Mouse (Mus musculus) heart, adult 8-10 months (tissue): ENCODE data around the gene Ptx3. TPM values are rescaled to one million over a fixed set of nuclear protein-coding genes. Genes with fewer than 3 reads are reported as not detected.
"Not testable (repeated sequence)": the region's sequence is repeated elsewhere in the genome, so short reads cannot be mapped to it uniquely, and the experiment has no call there.

Experiments used
- DNase-seq: peaks from one replicate; pipeline ENCODE4 v3.0.0; 2022; ENCODE audit warnings: low spot score
- total RNA-seq, 4 experiments: library from RNA; stranded (reverse); gene quantifications; 2 replicates each; pipeline ENCODE4 v1.2.4; 2022

Ptx3 gene
- total RNA-seq, result under 1 TPM; 0.37 to 0.98 (median 0.55) TPM

DNA sequence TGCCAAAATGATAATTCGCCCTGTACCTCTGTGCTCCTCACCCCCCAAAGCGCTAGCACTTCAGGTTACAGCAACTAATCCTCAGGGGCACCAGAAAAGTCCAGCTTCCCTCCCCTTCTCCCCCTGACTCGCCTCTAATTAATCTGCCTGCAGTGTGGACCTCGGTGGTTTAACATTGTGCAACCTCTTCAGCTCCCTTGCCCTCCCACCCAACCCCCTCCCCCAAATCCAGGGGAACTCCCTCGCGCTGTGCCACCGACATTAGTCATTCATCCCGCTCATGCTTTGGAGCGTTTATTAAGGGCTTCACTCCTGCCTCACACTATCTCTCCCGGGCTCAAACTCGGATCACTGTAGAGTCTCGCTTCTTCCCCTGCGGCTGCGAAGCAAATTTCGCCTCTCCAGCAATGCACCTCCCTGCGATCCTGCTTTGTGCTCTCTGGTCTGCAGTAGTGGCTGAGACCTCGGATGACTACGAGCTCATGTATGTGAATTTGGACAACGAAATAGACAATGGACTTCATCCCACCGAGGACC, at the start of gene Ptx3:
Gene Ptx3 (plus strand): TSS at position 256 of the 537 bp plus-strand sequence.
- DNase-seq, result no peak

DNA sequence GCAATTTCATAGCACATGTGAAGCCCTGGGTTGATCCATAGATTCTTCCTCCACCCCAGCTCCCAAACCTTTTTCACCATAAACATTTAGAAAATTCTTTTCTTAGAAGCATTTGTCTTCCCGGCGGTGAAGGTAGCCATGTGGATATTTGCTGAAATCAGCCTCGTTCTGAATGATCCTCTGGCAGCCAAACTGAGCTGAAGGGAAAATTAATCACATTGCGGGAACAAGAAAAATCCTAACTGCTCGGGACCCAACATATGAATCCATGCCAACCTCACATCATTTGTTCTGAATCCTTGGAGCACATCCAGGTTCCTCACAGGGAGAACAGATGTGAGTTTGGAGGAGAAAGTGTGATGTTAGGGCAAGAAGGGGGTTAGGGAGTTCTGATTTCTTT, 46.8 kb upstream of the Ptx3 start:
- DNase-seq, result peak; percentile 1

DNA sequence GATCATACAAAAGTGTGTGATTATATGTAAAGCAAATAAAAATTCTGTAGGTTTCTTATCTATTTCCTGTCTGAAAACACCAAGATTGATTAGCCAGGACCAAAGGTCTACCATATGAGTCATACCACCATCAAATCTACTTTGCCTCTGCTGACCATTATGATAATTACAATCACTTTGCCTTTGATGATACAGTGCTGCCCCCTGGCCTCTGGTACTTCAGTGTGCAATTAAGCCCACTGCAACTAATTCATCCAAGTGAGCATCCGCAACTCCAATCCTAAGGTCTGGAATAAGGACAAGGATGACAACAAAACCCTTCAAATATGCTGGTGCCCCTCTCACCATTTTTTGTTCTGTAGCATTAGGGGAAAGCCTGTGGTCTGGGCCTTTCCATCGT, 40.1 kb upstream of the Ptx3 start:
- DNase-seq, result no peak

DNA sequence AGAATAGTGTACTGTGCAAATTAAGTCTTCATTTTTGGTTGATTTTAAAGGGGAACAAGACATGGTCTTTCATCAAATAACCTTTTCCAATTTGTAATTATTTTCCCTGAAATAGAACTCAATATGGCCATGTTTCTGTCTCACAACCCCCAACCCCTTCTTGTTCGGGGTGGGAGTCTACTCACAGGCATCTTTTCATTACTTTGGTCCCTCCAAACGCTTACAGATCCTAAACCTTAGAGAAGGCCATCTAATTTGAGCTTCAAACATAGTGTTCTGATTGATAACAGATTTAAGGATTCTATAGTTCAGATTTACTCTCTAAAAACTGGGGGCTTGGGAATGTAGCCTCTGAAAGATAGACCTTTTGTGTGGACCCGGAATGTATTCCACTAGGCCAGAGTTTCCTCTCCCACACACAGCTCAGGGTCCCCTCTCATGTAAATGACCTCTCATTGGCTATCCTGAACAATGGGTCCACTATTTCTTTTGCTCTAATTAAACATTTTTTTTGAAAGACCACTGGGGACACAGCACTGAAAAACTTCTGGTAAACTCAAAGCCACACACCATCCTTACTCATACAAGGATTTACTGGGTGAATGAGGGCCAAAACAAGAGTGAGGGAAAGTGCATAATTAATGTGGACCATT, 25.7 kb upstream of the Ptx3 start:
- DNase-seq, result no peak

DNA sequence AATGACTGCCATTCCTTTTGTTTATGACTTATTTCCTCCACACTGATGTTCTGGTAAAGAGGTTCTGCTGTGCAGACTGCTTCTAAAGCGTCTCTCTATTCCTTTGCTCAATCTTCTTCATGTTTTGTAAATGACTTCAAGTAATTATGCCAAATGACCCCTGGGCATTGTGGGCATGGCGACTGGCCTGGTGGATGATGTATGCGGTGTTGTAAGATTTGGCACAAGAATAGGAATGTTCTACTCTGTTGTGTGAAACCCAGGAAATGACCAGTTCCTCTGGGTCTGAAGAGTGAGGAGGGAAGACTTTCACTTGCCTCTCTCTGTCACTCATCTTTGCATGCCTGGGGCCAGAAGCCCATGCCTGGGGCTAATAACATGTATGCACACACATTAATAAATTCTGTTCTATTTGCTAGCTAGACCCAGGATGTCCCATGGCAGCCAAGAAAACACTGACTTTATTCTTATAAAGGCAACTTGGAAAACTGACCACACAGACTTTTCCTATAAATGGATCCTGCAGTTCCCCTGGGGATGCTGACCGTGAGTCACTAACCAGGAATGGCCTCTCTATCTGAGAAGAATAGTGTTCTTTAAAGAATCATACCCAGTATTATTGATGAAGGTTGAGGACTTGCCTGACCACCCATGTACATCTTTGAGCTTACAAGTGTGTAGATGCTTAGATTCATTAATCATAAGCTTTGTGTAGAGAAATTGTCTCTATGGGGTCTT, 10.7 kb upstream of the Ptx3 start:
- DNase-seq, result no peak

DNA sequence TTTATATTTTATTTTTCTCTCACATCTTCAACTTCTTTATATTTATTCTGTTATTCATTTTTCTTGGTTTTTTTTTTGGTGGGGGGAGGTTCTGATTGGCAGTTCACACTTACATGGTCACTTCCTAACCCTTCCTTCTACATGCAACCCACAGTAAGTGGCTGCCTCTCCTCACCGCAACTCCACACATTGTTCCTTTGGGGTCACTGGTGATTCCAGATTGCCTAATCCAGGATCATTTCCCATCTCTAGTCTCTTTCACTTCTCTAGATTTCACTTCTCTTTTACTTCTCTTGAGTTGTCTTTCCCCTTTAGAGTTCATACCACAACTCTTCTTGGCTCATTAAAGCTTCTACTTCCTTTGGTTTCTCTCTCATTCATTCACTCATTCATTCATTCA, 6.2 kb upstream of the Ptx3 start:
- no peak for DNase-seq

DNA sequence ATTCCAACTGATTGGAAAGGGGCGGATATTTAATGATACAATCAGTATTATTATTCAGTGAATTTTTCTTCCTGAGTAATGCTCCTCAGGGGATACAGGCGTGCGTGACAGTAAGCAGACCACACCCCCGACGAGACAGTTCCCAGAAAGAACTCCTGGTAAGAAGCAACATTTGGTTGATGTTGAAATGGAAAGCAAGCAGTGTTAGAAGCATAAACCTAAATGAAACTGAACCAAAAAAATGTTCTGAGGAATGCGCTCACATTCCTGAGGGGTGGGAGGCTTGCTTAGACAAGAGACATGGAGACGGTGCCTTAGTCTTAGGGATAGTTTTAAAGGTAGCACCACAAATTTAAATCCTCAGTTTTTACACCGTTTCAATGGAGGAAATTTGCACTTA, 4.0 kb upstream of the Ptx3 start:
- DNase-seq, result no peak

DNA sequence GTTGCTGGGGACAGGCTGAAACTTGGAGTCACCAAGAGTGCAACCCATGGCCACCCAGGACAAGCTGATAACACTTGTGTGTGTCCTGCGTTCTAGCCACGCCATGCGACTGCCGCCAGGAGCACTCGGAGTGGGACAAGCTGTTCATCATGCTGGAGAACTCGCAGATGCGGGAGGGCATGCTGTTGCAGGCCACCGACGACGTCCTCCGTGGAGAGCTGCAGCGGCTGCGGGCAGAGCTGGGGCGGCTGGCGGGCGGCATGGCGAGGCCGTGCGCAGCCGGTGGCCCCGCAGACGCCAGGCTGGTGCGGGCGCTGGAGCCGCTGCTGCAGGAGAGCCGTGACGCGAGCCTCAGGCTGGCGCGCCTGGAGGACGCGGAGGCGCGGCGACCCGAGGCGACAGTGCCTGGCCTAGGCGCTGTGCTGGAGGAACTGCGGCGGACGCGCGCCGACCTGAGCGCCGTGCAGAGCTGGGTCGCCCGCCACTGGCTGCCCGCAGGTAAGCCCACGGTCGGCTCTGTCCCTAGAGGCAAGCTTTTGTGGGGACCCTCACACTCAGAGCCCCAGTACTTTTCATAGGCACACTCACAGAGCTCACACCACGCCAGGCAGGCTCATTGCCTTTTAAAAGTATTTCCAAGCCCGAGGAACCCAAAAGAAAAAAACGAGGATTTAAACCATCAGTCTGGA, 988 bp downstream of the Ptx3 start:
- DNase-seq, result no peak

DNA sequence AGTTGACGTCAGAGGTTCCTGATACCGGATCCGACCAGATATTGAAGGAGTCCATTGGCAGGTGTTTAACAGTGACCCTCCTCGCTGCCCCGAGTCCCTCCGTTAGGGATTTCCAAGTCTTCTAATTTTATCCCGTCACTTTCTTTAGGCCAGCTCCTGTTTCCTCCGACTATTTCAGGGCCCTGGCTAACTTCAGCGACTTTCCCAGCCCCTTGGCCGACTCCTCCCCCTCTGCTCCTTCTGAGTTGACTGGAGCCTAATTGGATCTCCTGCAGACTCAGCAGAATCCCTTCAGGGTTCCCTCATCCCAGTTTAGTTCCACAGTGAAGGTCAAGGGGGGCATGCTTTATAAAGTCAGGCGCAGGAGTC, 1.5 kb downstream of the Ptx3 start:
- no peak for DNase-seq

DNA sequence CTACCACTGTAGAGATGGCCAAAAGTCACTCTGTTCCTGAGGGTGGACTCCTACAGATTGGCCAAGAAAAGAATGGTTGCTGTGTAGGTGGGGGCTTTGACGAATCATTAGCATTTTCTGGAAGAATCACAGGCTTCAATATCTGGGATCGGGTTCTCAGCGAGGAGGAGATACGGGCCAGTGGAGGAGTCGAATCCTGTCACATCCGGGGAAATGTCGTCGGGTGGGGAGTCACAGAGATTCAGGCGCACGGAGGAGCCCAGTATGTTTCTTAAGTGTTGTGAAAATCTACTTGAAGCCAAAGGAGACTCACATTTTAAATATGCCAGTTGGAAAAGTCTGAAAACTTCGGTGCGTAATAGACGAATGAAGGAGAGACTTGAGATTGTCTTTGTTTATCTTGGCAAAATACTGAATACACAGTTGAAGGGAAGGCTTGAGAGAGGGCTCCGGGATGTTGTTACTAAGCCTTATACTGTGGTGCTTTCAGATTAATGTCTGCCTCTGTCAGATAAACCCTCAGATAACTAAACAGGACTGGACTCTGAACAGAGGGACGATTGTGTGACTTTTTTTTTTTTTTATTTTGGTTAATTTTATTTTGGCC, 5.3 kb downstream of the Ptx3 start:
- no peak for DNase-seq

DNA sequence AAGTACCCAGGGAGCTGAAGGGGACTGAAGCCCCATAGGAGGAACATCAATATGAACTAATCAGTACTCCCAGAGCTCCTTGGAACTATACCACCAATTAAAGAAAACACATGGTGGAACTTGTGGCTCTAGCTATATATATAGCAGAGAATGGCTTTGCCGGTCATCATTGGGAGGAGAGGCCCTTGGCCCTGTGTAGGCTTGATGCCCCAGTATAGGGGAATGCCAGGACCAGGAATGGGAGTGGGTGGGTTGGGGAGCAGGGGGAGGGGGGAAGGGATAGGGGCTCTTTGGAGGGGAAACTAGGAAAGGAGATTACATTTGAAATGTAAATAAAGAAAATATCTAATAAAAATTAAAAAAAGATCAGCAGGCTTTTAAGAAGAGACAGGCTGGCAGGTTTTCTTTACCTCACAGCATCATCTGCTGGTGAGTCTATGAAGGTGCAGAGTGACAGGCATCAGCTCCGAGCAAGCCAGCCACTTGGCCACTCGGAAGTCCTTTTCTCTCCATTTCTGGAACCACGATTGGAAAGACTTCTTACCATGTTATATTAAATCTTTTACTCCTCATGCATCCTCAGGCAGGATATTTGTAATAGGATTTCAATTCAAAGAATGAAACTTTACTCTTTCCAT, 16.6 kb downstream of the Ptx3 start:
- not testable (repeated sequence) for DNase-seq

DNA sequence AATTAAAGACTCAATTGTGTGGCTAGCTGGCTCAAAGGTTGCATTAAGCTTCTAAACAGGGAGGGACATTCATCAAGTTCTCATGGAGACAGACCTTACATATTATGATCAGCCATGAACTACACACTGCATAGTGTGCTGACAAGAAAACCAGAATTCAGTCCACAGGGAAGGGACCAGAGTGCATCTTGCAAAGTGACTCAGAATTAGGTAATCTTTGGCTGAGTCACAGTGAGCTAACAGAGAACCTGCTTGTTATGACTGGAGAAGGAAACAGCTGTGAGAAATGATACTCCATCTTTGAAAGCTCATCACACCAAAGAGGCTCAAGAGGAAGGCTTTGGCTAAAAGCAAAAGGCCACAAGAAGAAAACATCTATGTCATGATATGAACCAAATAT, 20.8 kb downstream of the Ptx3 start:
- DNase-seq, result no peak

DNA sequence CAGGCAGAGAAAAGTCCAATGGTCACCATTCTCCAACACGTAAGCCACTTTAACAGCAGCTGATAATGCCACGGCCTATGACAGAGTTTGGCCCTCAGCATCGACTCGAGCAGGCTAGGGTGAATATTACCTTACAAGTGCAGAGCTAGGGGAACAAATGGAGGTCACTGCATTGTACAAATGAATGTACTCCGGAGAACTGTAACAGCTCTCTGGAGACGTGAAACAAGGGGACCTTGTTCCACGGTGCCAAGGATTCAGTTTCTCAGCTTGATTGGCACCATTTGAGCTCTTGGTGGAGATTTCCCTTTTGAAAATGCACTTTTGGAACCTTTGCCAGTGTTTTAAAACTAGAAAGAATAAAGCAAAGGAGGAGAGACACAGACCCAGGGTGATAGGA, 32.1 kb downstream of the Ptx3 start:
- DNase-seq, result no peak

DNA sequence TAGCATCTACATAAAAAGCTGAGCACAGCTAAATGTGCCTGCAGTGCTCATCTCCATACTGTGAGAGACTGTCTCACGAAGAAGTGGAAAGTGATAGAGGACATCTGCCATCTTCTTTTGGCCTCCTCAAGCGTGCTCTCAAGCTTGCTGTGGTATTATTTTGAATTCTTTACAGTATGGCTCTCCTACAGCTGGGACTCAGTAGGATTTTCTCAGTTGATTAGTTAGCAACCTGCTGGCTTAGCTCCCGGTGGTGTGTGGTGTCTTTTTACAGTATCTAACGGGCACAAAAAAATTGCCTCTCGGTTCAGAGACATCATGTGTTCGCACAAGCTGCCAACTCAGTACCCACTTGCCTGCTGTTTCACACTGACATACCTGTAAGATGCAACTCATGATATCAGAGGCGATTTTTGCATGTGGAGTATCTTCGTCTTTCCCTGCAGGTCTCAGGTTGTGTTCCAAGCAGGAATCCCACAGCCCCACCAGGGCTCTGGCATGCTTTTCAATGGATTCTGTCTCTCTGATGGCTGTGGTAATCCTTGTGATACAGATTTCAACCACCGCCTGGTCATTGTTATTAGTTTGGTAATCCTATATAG, 34.9 kb downstream of the Ptx3 start:
- no peak for DNase-seq

DNA sequence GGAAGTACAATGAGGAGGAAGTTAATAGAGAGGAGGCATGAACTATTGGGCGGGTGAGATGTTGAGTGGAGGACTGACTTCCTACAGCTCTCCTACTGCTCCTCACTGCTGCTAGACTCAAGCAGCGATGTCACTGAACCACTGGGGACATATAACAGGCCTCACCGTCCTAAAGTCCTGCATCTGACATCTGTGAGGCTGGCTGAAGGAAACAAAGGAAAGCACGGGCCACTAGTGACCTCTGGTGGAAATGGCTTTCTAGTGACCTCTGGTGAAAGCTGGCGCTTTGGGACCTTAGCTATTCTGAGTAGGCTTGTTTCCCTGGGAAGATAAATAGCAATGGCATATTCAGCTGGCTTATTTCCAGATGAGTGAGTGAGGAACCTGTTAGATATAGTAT, 42.6 kb downstream of the Ptx3 start:
- peak; percentile 13 for DNase-seq

DNA sequence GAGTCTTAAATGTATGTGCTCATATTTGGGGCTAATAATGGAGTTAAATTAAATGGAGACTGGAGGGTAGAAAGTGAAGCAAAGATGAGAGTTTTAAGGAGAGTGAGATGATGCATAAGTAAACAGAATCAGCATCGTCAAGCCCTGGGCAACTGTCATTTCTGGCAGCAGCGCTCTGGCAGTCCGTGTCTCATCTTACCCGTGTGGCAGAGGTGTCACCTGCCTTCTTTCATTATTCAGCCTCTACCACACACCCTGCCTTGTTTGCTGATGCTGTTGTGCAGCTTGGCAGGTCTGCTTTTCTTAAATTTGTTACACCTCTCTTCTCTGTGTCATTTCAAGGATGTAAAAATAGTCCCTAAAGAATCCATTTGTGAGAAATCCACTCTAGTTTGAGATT, 43.6 kb downstream of the Ptx3 start:
- no peak for DNase-seq

Other genes starting within 250 kb of the Ptx3 start
- under 1 TPM in 1 of 4 experiments, not detected in 3; 0.03 TPM for gene Veph1, start 76.9 kb downstream of the Ptx3 start, total RNA-seq